Mouse (Mus musculus): Measurements from ENCODE around the gene Egln3. TPM values are rescaled to one million over a fixed set of nuclear protein-coding genes. Genes with fewer than 3 reads are reported as not detected.
A peak's percentile ranks its signal among the peaks of the same experiment; 100 is the strongest.

Egln3 gene
- total RNA-seq, 1 experiment, result 3.9 TPM

DNA sequence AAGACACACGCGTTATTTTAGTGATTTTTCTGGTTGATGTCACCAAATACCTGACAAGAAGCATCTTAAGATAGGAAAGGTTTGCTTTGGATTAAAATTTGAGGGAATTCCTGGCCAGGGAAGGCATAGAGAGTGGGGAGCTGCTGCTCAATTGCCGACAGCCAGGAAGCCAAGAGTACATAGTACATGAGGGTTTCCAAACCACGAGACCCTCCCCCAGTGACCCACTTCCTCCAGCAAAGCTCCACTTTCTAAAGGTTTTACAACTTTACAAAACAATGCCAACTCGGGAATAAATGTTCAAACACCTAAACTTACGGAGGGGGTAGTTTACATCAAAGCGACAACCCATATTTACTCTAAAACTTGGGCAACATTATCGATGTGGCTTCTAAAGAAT is 6.8 kb downstream of the Egln3 start:
- H3K27ac ChIP-seq (ENCODE audit: insufficient read depth, low read depth, low read length, poor library complexity, severe bottlenecking), result no peak overlapping the region
- TF ChIP-seq MAFK (IDR thresholded peaks at IDR 0.05; ENCODE audit: insufficient read depth, low read depth, low read length) (no peak), ZNF384 (IDR thresholded peaks at IDR 0.05; ENCODE audit: low read depth, low read length) (no peak), CHD2 (IDR thresholded peaks at IDR 0.05; ENCODE audit: low read depth, low read length) (no peak), ZC3H11A (IDR thresholded peaks at IDR 0.05; ENCODE audit: borderline replicate concordance, low read depth, low read length) (no peak), HCFC1 (IDR thresholded peaks at IDR 0.05; ENCODE audit: borderline replicate concordance, insufficient read depth, low read length) (no peak)
- no peaks in the 10 kb centered on the region for H3K36me3 ChIP-seq (ENCODE audit: control insufficient read depth, insufficient read depth, low read length, poor library complexity, severe bottlenecking)
- no peak for DNase-seq (ENCODE audit: low read depth, low spot score)
- no peaks in the 10 kb centered on the region for H3K9me3 ChIP-seq (ENCODE audit: control insufficient read depth, insufficient read depth, low read depth, low read length)
- in situ Hi-C loops (cut with MboI; ENCODE audit: low sequenced_read_pairs in 2 of 2, unreplicated experiment in 2 of 2), result no loop called here
- peaks cover 0 to 8% of the 10 kb centered on the region in 2 experiments; a peak in 2 of 4 replicates for H3K4me1 ChIP-seq (ENCODE audit: control insufficient read depth in 2 of 2, insufficient read depth in 2 of 2, low read length in 2 of 2, poor library complexity in 1 of 2)
- H3K4me3 ChIP-seq (ENCODE audit: insufficient read depth in 1 of 2, low read depth in 1 of 2, low read length in 2 of 2, poor library complexity in 1 of 2, severe bottlenecking in 1 of 2), result no peak overlapping the region
- H3K9ac ChIP-seq (ENCODE audit: insufficient read depth, low read depth, low read length, poor library complexity, severe bottlenecking), result no peak overlapping the region

DNA sequence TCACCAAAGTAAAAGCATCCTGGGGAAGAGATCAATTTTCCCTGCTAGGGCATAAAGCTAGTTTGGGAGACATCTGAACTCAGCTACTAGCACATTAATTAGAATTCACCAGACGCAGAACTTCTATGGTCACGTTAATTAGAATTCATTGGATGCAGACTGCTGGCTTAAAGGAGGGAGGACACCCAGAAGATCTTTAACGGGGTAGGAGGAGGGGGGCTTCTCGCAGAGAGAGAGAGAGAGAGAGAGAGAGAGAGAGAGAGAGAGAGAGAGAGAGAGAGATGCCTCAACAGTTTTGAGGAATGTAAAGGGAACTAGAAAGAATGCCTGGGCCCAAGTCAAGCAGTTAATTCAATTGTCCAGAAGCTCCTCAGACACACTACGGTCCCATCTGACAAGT is 9.5 kb downstream of the Egln3 start:
- Histone ChIP-seq H3K27ac (ENCODE audit: insufficient read depth, low read depth, low read length, poor library complexity, severe bottlenecking) (no peak overlapping the region), H3K9ac (ENCODE audit: insufficient read depth, low read depth, low read length, poor library complexity, severe bottlenecking) (no peak overlapping the region), H3K4me3 (ENCODE audit: insufficient read depth in 1 of 2, low read depth in 1 of 2, low read length in 2 of 2, poor library complexity in 1 of 2, severe bottlenecking in 1 of 2) (no peak overlapping the region), H3K36me3 (ENCODE audit: control insufficient read depth, insufficient read depth, low read length, poor library complexity, severe bottlenecking) (no peaks in the 10 kb centered on the region; the same call in 1 of the 2 replicates), H3K9me3 (ENCODE audit: control insufficient read depth, insufficient read depth, low read depth, low read length) (no peaks in the 10 kb centered on the region), H3K4me1 (ENCODE audit: control insufficient read depth in 2 of 2, insufficient read depth in 2 of 2, low read length in 2 of 2, poor library complexity in 1 of 2) (peaks cover 6 to 15% of the 10 kb centered on the region in 2 experiments)
- no peak for DNase-seq (ENCODE audit: low read depth, low spot score)
- in situ Hi-C loops (cut with MboI; ENCODE audit: low sequenced_read_pairs in 2 of 2, unreplicated experiment in 2 of 2), result no loop called here
- TF ChIP-seq ZNF384 (IDR thresholded peaks at IDR 0.05; ENCODE audit: low read depth, low read length) (no peak), CHD2 (IDR thresholded peaks at IDR 0.05; ENCODE audit: low read depth, low read length) (no peak), ZC3H11A (IDR thresholded peaks at IDR 0.05; ENCODE audit: borderline replicate concordance, low read depth, low read length) (no peak), MAFK (IDR thresholded peaks at IDR 0.05; ENCODE audit: insufficient read depth, low read depth, low read length) (no peak), HCFC1 (IDR thresholded peaks at IDR 0.05; ENCODE audit: borderline replicate concordance, insufficient read depth, low read length) (no peak)

DNA sequence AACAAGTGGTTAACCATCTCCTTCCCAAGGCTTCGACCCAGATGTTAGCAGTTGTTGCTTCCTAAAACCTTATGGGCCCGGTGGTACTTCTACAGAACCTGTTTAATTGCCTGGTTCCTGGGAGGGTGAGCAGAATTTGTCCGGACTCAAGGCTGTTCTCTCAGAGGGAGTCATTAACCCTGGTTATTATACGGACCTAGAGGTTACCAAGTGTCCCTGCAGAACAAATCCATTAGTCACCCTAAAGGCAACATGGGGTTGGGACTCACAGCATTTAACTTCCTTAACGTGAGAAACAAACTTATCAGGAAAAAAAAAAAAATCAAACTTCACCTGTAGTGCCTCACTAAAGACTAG is 11.4 kb downstream of the Egln3 start:
- Histone ChIP-seq H3K4me3 (ENCODE audit: insufficient read depth in 1 of 2, low read depth in 1 of 2, low read length in 2 of 2, poor library complexity in 1 of 2, severe bottlenecking in 1 of 2) (peak overlapping the region in 1 of 2 experiments; percentile 66; a peak in 3 of 4 replicates), H3K4me1 (ENCODE audit: control insufficient read depth in 2 of 2, insufficient read depth in 2 of 2, low read length in 2 of 2, poor library complexity in 1 of 2) (peaks cover 6 to 15% of the 10 kb centered on the region in 2 experiments), H3K27ac (ENCODE audit: insufficient read depth, low read depth, low read length, poor library complexity, severe bottlenecking) (no peak overlapping the region), H3K36me3 (ENCODE audit: control insufficient read depth, insufficient read depth, low read length, poor library complexity, severe bottlenecking) (no peaks in the 10 kb centered on the region; the same call in 1 of the 2 replicates), H3K9ac (ENCODE audit: insufficient read depth, low read depth, low read length, poor library complexity, severe bottlenecking) (no peak overlapping the region), H3K9me3 (ENCODE audit: control insufficient read depth, insufficient read depth, low read depth, low read length) (no peaks in the 10 kb centered on the region)
- no peak for DNase-seq (ENCODE audit: low read depth, low spot score)
- in situ Hi-C loops (cut with MboI; ENCODE audit: low sequenced_read_pairs in 2 of 2, unreplicated experiment in 2 of 2), result no loop called here
- TF ChIP-seq ZC3H11A (IDR thresholded peaks at IDR 0.05; ENCODE audit: borderline replicate concordance, low read depth, low read length), result no peak
- no peak for TF ChIP-seq MAFK (IDR thresholded peaks at IDR 0.05; ENCODE audit: insufficient read depth, low read depth, low read length)
- TF ChIP-seq CHD2 (IDR thresholded peaks at IDR 0.05; ENCODE audit: low read depth, low read length), result no peak
- TF ChIP-seq HCFC1 (IDR thresholded peaks at IDR 0.05; ENCODE audit: borderline replicate concordance, insufficient read depth, low read length), result no peak
- no peak for TF ChIP-seq ZNF384 (IDR thresholded peaks at IDR 0.05; ENCODE audit: low read depth, low read length)

DNA sequence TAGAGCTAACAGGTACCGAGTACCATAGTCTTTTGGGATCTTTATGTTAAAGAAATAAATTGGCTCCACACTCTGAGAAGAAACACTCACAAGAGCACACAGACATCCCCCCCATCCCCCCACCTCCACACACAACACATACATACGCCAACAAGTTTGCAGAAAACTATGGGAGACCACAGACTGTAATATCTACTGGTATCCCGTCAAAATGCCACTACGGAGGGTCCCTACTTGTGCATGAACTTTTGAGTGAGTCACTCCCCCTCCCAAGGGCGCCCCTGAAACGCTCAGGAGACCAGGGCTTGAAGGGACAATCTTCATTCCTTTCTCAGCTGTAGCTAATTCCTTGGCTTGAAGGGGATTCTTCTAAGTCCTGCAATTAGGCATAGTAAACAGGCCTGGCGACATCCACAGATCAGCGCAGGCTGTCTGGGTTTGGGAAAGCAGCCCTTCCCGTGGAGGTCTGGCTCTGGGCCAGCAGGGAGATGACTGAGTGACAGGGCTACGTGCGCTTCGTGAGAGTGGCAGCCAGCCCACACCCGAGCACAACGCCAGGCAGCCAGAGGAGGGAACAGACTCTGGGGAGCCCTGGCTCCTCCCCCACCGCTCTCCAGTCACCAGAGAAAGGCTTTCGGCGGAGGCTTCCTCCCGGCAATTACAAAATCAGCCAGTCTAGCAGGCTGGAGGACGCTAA is 11.9 kb downstream of the Egln3 start:
- no peak overlapping the region for H3K27ac ChIP-seq (ENCODE audit: insufficient read depth, low read depth, low read length, poor library complexity, severe bottlenecking)
- peak overlapping the region; percentile 8; the same call in 1 of the 2 replicates for H3K9ac ChIP-seq (ENCODE audit: insufficient read depth, low read depth, low read length, poor library complexity, severe bottlenecking)
- DNase-seq (ENCODE audit: low read depth, low spot score), result peak; percentile 63
- TF ChIP-seq HCFC1 (IDR thresholded peaks at IDR 0.05; ENCODE audit: borderline replicate concordance, insufficient read depth, low read length), result no peak
- TF ChIP-seq ZC3H11A (IDR thresholded peaks at IDR 0.05; ENCODE audit: borderline replicate concordance, low read depth, low read length), result no peak
- no peak for TF ChIP-seq MAFK (IDR thresholded peaks at IDR 0.05; ENCODE audit: insufficient read depth, low read depth, low read length)
- TF ChIP-seq CHD2 (IDR thresholded peaks at IDR 0.05; ENCODE audit: low read depth, low read length), result no peak
- no peak for TF ChIP-seq ZNF384 (IDR thresholded peaks at IDR 0.05; ENCODE audit: low read depth, low read length)
- H3K4me1 ChIP-seq (ENCODE audit: control insufficient read depth in 2 of 2, insufficient read depth in 2 of 2, low read length in 2 of 2, poor library complexity in 1 of 2), result peaks cover 6 to 15% of the 10 kb centered on the region in 2 experiments
- in situ Hi-C loops (cut with MboI; ENCODE audit: low sequenced_read_pairs in 2 of 2, unreplicated experiment in 2 of 2), result no loop called here
- no peaks in the 10 kb centered on the region; the same call in 1 of the 2 replicates for H3K36me3 ChIP-seq (ENCODE audit: control insufficient read depth, insufficient read depth, low read length, poor library complexity, severe bottlenecking)
- no peaks in the 10 kb centered on the region for H3K9me3 ChIP-seq (ENCODE audit: control insufficient read depth, insufficient read depth, low read depth, low read length)
- H3K4me3 ChIP-seq (ENCODE audit: insufficient read depth in 1 of 2, low read depth in 1 of 2, low read length in 2 of 2, poor library complexity in 1 of 2, severe bottlenecking in 1 of 2), result peak overlapping the region; percentile 19 to 66; a peak in 3 of 4 replicates
